Mouse (Mus musculus) CH12.LX (cell line): ENCODE measurements around the gene Mmab. TPM values are rescaled to one million over a fixed set of nuclear protein-coding genes. Genes with fewer than 3 reads are reported as not detected.

Experiments
- DNase-seq: peaks from one replicate; pipeline ENCODE4 v3.0.0-alpha.2; 2013; ENCODE audit errors: extremely low read depth
- H3K27ac ChIP-seq: 2 replicates; pipeline ENCODE4 v1.5.1; 2012; ENCODE audit warnings: low read depth, mild to moderate bottlenecking, control low read depth, moderate library complexity; ENCODE audit not compliant: insufficient read depth
- H3K27me3 ChIP-seq: replicated peaks from 2 replicates; pipeline ENCODE3; 2012; ENCODE audit warnings: inconsistent platforms
- H3K36me3 ChIP-seq, 2 experiments: replicated peaks in 1 of 2; 2 replicates each; pipeline versions ENCODE3 to v1.6.1; 2012; ENCODE audit warnings: inconsistent platforms in 1 of 2, low read length in 1 of 2, mild to moderate bottlenecking in 1 of 2, mixed read lengths in 1 of 2, moderate library complexity in 1 of 2; ENCODE audit not compliant: control insufficient read depth in 1 of 2, insufficient read depth in 1 of 2
- H3K4me1 ChIP-seq, 2 experiments: 2 replicates each; pipeline ENCODE4 v1.6.1; 2012; ENCODE audit warnings: inconsistent platforms in 1 of 2, moderate library complexity in 1 of 2; ENCODE audit not compliant: insufficient read depth in 2 of 2, control insufficient read depth in 1 of 2
- H3K4me2 ChIP-seq: 2 replicates; pipeline ENCODE4 v1.6.1; 2012; ENCODE audit warnings: low read depth, mild to moderate bottlenecking, control low read depth; ENCODE audit not compliant: poor library complexity, insufficient read depth, severe bottlenecking
- H3K4me3 ChIP-seq, 3 experiments: fragments of 150-350 bp in 1 of 3; sonication (generic) in 1 of 3; replicated peaks in 1 of 3; 2 replicates each; pipeline versions ENCODE3 to v1.5.1; 2011 to 2012; ENCODE audit warnings: low read depth in 2 of 3, low read length in 2 of 3, mild to moderate bottlenecking in 2 of 3, moderate library complexity in 2 of 3, control low read depth in 1 of 3, improper control_type of control experiment in 1 of 3, inconsistent platforms in 1 of 3, mixed read lengths in 1 of 3; ENCODE audit not compliant: poor library complexity in 1 of 3
- H3K79me2 ChIP-seq: replicated peaks from 2 replicates; pipeline ENCODE4 v1.6.1; 2012; ENCODE audit warnings: mild to moderate bottlenecking, moderate library complexity; ENCODE audit not compliant: control insufficient read depth, poor library complexity, insufficient read depth, severe bottlenecking; ENCODE audit errors: extremely low read depth
- H3K9ac ChIP-seq: 2 replicates; pipeline ENCODE4 v1.6.1; 2012; ENCODE audit warnings: low read depth, mild to moderate bottlenecking, control low read depth, moderate library complexity; ENCODE audit not compliant: insufficient read depth
- H3K9me3 ChIP-seq: replicated peaks from 2 replicates; pipeline ENCODE3; 2012; ENCODE audit warnings: low read length, inconsistent platforms, mixed read lengths
- CHD2 ChIP-seq: IDR thresholded peaks from 2 replicates; pipeline ENCODE4 v1.6.1; 2011; ENCODE audit warnings: low read length, improper control_type of control experiment
- CTCF ChIP-seq, 2 experiments: IDR thresholded peaks in 1 of 2; conservative IDR thresholded peaks in 1 of 2; 2 replicates each; pipeline ENCODE4 v1.5.1; 2011 to 2012; ENCODE audit warnings: low read depth in 2 of 2, low read length in 2 of 2, improper control_type of control experiment in 1 of 2, inconsistent platforms in 1 of 2, mild to moderate bottlenecking in 1 of 2, moderate library complexity in 1 of 2
- E2F4 ChIP-seq: IDR thresholded peaks from 2 replicates; pipeline ENCODE4 v1.6.1; 2011; ENCODE audit warnings: low read depth, low read length, improper control_type of control experiment; ENCODE audit not compliant: insufficient replicate concordance
- EP300 ChIP-seq: IDR thresholded peaks from 2 replicates; pipeline ENCODE4 v1.6.1; 2011; ENCODE audit warnings: low read length, improper control_type of control experiment
- GABPA ChIP-seq: IDR thresholded peaks from 2 replicates; pipeline ENCODE4 v1.6.1; 2012; ENCODE audit warnings: low read depth, low read length, improper control_type of control experiment, inconsistent platforms; ENCODE audit not compliant: insufficient replicate concordance
- JUN ChIP-seq: IDR thresholded peaks from 2 replicates; pipeline ENCODE4 v1.6.1; 2011; ENCODE audit warnings: low read depth, mild to moderate bottlenecking, low read length, improper control_type of control experiment, moderate library complexity; ENCODE audit not compliant: insufficient read depth
- JUND ChIP-seq: conservative IDR thresholded peaks from 2 replicates; pipeline ENCODE4 v1.6.1; 2011; ENCODE audit warnings: low read depth, low read length, improper control_type of control experiment
- MXI1 ChIP-seq: IDR thresholded peaks from 2 replicates; pipeline ENCODE4 v1.6.1; 2011; ENCODE audit warnings: mild to moderate bottlenecking, low read depth, low read length, improper control_type of control experiment
- MYC ChIP-seq: IDR thresholded peaks from 2 replicates; pipeline ENCODE4 v1.6.1; 2011; ENCODE audit warnings: low read depth, mild to moderate bottlenecking, improper control_type of control experiment, low read length
- NRF1 ChIP-seq: IDR thresholded peaks from 2 replicates; pipeline ENCODE4 v1.6.1; 2014; ENCODE audit warnings: low read depth, mild to moderate bottlenecking, inconsistent platforms, low read length, improper control_type of control experiment, moderate library complexity
- RAD21 ChIP-seq: IDR thresholded peaks from 2 replicates; pipeline ENCODE4 v1.6.1; 2011; ENCODE audit warnings: low read depth, mild to moderate bottlenecking, low read length, improper control_type of control experiment, moderate library complexity
- SIN3A ChIP-seq: IDR thresholded peaks from 2 replicates; pipeline ENCODE4 v1.6.1; 2012; ENCODE audit warnings: low read length, improper control_type of control experiment, inconsistent platforms
- TBP ChIP-seq: conservative IDR thresholded peaks from 2 replicates; pipeline ENCODE4 v1.6.1; 2011; ENCODE audit warnings: low read depth, low read length, improper control_type of control experiment
- TCF12 ChIP-seq: IDR thresholded peaks from 2 replicates; pipeline ENCODE4 v1.6.1; 2014; ENCODE audit warnings: low read depth, mild to moderate bottlenecking, inconsistent platforms, low read length, improper control_type of control experiment
- USF2 ChIP-seq: conservative IDR thresholded peaks from 2 replicates; pipeline ENCODE4 v1.6.1; 2011; ENCODE audit warnings: low read depth, low read length, improper control_type of control experiment
- ZC3H11A ChIP-seq: IDR thresholded peaks from 2 replicates; pipeline ENCODE4 v1.6.1; 2012; ENCODE audit warnings: low read depth, mild to moderate bottlenecking, inconsistent platforms, low read length, improper control_type of control experiment
- dilution Hi-C: fragments of 300-500 bp; cut with MboI; formaldehyde crosslinking; loops from 2 replicates; pipeline ENCODE4 v1.14.3; 2020; ENCODE audit warnings: low sequenced_read_pairs; ENCODE audit not compliant: extremely low pct_unique_long_range_greater_than_20kb, extremely low pct_ligation_motif_present
- in situ Hi-C: fragments of 300-500 bp; cut with MboI; formaldehyde crosslinking; loops from 3 replicates; pipeline ENCODE4 v1.14.3; 2019; ENCODE audit warnings: low sequenced_read_pairs, low pct_ligation_motif_present, low pct_unique_long_range_greater_than_20kb, mixed read lengths
- polyA plus RNA-seq: library from polyadenylated mRNA; unstranded; fragments of >175 nt; gene quantifications from 2 replicates; pipeline ENCODE4 v1.2.1, GENCODE M21; 2012; ENCODE audit warnings: low read depth; ENCODE audit not compliant: insufficient read length
- total RNA-seq, 2 experiments: library from RNA; depleted of rRNA; stranded (reverse); fragments of 300-350 nt in 1 of 2; fragments of >200 nt in 1 of 2; gene quantifications; 2 replicates each; pipeline ENCODE4 v1.2.3; 2012 to 2014

Mmab gene
- total and polyA plus RNA-seq, 3 experiments = 9.3 to 14.4 (median 10.9) TPM

GRCm38 (mm10) chr5:114423961-114424360 is 19.9 kb downstream of the Mmab start:
- Histone ChIP-seq H3K9ac (no peak overlapping the region), H3K4me3 (no peak overlapping the region), H3K9me3 (no peaks in the 10 kb centered on the region), H3K36me3 (peaks cover 12 to 41% of the 10 kb centered on the region in 2 experiments), H3K27ac (no peak overlapping the region), H3K4me2 (no peak overlapping the region), H3K27me3 (no peaks in the 10 kb centered on the region), H3K4me1 (no peaks in the 10 kb centered on the region), H3K79me2 (no peaks in the 10 kb centered on the region)
- dilution Hi-C loops = no loop called here
- no peak for DNase-seq
- in situ Hi-C loops = no loop called here
- TF ChIP-seq MYC = no peak
- TF ChIP-seq RAD21 = no peak
- TF ChIP-seq E2F4 = no peak
- no peak for TF ChIP-seq SIN3A
- TF ChIP-seq ZC3H11A = no peak
- TF ChIP-seq JUN = no peak
- TF ChIP-seq TBP = no peak

- DNase-seq = no peak
- Histone ChIP-seq H3K4me2 (no peak overlapping the region), H3K27me3 (no peaks in the 10 kb centered on the region), H3K4me1 (no peaks in the 10 kb centered on the region), H3K27ac (no peak overlapping the region), H3K36me3 (peaks cover 25 to 54% of the 10 kb centered on the region in 2 experiments), H3K4me3 (no peak overlapping the region), H3K9ac (no peak overlapping the region), H3K9me3 (no peaks in the 10 kb centered on the region), H3K79me2 (no peaks in the 10 kb centered on the region)
- TF ChIP-seq NRF1 (no peak), GABPA (no peak), EP300 (no peak), CTCF (conservative IDR thresholded peaks at IDR 0.05 in 1 of 2, IDR thresholded peaks at IDR 0.05 in 1 of 2; ENCODE audit: low read depth in 2 of 2, low read length in 2 of 2) (no peak), USF2 (no peak), CHD2 (no peak), TCF12 (no peak), MXI1 (no peak), JUND (no peak)
- dilution Hi-C loops (no loop called here), in situ Hi-C loops (no loop called here)
These were observed 21.3 kb downstream of the Mmab start for GRCm38 (mm10) chr5:114422591-114422990.
